Mouse (Mus musculus) limb, embryonic 15.5 days (tissue): Measurements from ENCODE around the gene Siah3. TPM values are rescaled to one million over a fixed set of nuclear protein-coding genes. Genes with fewer than 3 reads are reported as not detected.

Source experiments
- ATAC-seq: fragments of 200-750 bp; cut with Nextera tagmentation; 2 replicates; pipeline ENCODE4 v1.8.0; 2017; ENCODE audit warnings: low read depth, moderate TSS enrichment; ENCODE audit not compliant: insufficient number of reproducible peaks, low FRiP score, low TSS enrichment
- H3K27ac ChIP-seq: fragments of 300-500 bp; sonication (generic); 2 replicates; pipeline ENCODE4 v1.5.1; 2015; ENCODE audit warnings: moderate library complexity, mild to moderate bottlenecking, inconsistent platforms
- H3K27me3 ChIP-seq: fragments of 300-500 bp; sonication (generic); 2 replicates; pipeline ENCODE4 v1.6.1; 2015; ENCODE audit warnings: inconsistent platforms
- H3K36me3 ChIP-seq: fragments of 300-500 bp; sonication (generic); 2 replicates; pipeline ENCODE4 v1.6.1; 2015; ENCODE audit warnings: inconsistent platforms
- H3K4me1 ChIP-seq: fragments of 300-500 bp; sonication (generic); 2 replicates; pipeline ENCODE4 v1.6.1; 2015; ENCODE audit warnings: inconsistent platforms
- H3K4me2 ChIP-seq: fragments of 300-500 bp; sonication (generic); 2 replicates; pipeline ENCODE4 v1.6.1; 2015; ENCODE audit warnings: mild to moderate bottlenecking, inconsistent platforms
- H3K4me3 ChIP-seq: fragments of 300-500 bp; sonication (generic); 2 replicates; pipeline ENCODE4 v1.5.1; 2015; ENCODE audit warnings: mild to moderate bottlenecking, inconsistent platforms
- H3K9ac ChIP-seq: fragments of 300-500 bp; sonication (generic); 2 replicates; pipeline ENCODE4 v1.6.1; 2015; ENCODE audit warnings: inconsistent platforms
- H3K9me3 ChIP-seq: fragments of 300-500 bp; sonication (generic); 2 replicates; pipeline ENCODE4 v1.6.1; 2016; ENCODE audit warnings: inconsistent platforms
- WGBS: fragments of 180-500 bp; shearing (Covaris S2); methylation state at CpG from one replicate; pipeline ENCODE4 v1.1.7; 2015; 5-methylcytosine and 5-hydroxymethylcytosine counted together
- polyA plus RNA-seq: library from polyadenylated mRNA; unstranded; fragments of >200 nt; fragmentation: Nextera tagmentation; extraction: Ambion mirVana; gene quantifications from 2 replicates; pipeline ENCODE4 v1.2.1, GENCODE M21; 2015

Gene Siah3
- 0.16 and 0.27 TPM in 2 replicates for polyA plus RNA-seq

GRCm38 (mm10) chr14:75455743-75456421 lies at the start of gene Siah3:
Gene Siah3, plus strand, starts transcription at chr14:75455982.
- peaks cover 19% of the 10 kb centered on the region for H3K4me1 ChIP-seq
- H3K27ac ChIP-seq, result peak within 1 kb of the TSS; percentile 54
- no peaks in the 10 kb centered on the region for H3K36me3 ChIP-seq
- 14% methylated on average over 18 of the region's 18 CpGs for WGBS
- peaks cover 13% of the 10 kb centered on the region for H3K27me3 ChIP-seq
- ATAC-seq, result no peak
- H3K4me2 ChIP-seq, result peak within 1 kb of the TSS; percentile 56
- no peaks in the 10 kb centered on the region for H3K9me3 ChIP-seq
- peak within 1 kb of the TSS; percentile 32 for H3K4me3 ChIP-seq
- 0 out of 2 replicates have a peak within 1 kb of the TSS, but pooled peaks have one; percentile 20 for H3K9ac ChIP-seq

GRCm38 (mm10) chr14:75409772-75410171 lies 46.0 kb upstream of the Siah3 start:
- Histone ChIP-seq H3K4me2 (no peak overlapping the region), H3K4me3 (no peak overlapping the region), H3K9ac (no peak overlapping the region), H3K27ac (no peak overlapping the region), H3K36me3 (no peaks in the 10 kb centered on the region), H3K9me3 (no peaks in the 10 kb centered on the region), H3K27me3 (no peaks in the 10 kb centered on the region), H3K4me1 (no peaks in the 10 kb centered on the region)
- ATAC-seq, result no peak
- 78% methylated on average over 3 of the region's 3 CpGs for WGBS

GRCm38 (mm10) chr14:75410392-75410791 lies 45.4 kb upstream of the Siah3 start:
- no peaks in the 10 kb centered on the region for H3K27me3 ChIP-seq
- H3K4me3 ChIP-seq, result no peak overlapping the region
- no peaks in the 10 kb centered on the region for H3K36me3 ChIP-seq
- H3K4me2 ChIP-seq, result no peak overlapping the region
- ATAC-seq, result no peak
- no peak overlapping the region for H3K9ac ChIP-seq
- no peaks in the 10 kb centered on the region for H3K9me3 ChIP-seq
- WGBS, result 72% methylated on average over 4 of the region's 4 CpGs
- H3K4me1 ChIP-seq, result no peaks in the 10 kb centered on the region
- no peak overlapping the region for H3K27ac ChIP-seq

- Histone ChIP-seq H3K9ac (no peak overlapping the region), H3K27ac (no peak overlapping the region), H3K4me3 (no peak overlapping the region), H3K27me3 (no peaks in the 10 kb centered on the region), H3K4me1 (no peaks in the 10 kb centered on the region), H3K9me3 (no peaks in the 10 kb centered on the region), H3K36me3 (no peaks in the 10 kb centered on the region), H3K4me2 (no peak overlapping the region)
- WGBS, result 73% methylated on average over 3 of the region's 3 CpGs
- no peak for ATAC-seq
Observed at GRCm38 (mm10) chr14:75418721-75419120, 37.1 kb upstream of the Siah3 start.

- Histone ChIP-seq H3K4me3 (no peak overlapping the region), H3K9ac (no peak overlapping the region), H3K4me2 (no peak overlapping the region), H3K4me1 (no peaks in the 10 kb centered on the region), H3K27ac (no peak overlapping the region), H3K27me3 (no peaks in the 10 kb centered on the region), H3K9me3 (no peaks in the 10 kb centered on the region), H3K36me3 (no peaks in the 10 kb centered on the region)
- 90% methylated on average over 7 of the region's 7 CpGs for WGBS
- no peak for ATAC-seq
Observed at GRCm38 (mm10) chr14:75419876-75420275, 35.9 kb upstream of the Siah3 start.

GRCm38 (mm10) chr14:75420811-75421210 lies 35.0 kb upstream of the Siah3 start:
- Histone ChIP-seq H3K36me3 (no peaks in the 10 kb centered on the region), H3K4me3 (no peak overlapping the region), H3K4me1 (no peaks in the 10 kb centered on the region), H3K27ac (no peak overlapping the region), H3K9ac (no peak overlapping the region), H3K27me3 (no peaks in the 10 kb centered on the region), H3K9me3 (no peaks in the 10 kb centered on the region), H3K4me2 (no peak overlapping the region)
- ATAC-seq, result no peak
- 50% methylated on average over 6 of the region's 6 CpGs for WGBS

GRCm38 (mm10) chr14:75431173-75431786 lies 24.5 kb upstream of the Siah3 start:
- 56% methylated on average over 7 of the region's 8 CpGs for WGBS
- no peak for ATAC-seq

GRCm38 (mm10) chr14:75432850-75433249 lies 22.9 kb upstream of the Siah3 start:
- H3K4me1 ChIP-seq, result no peaks in the 10 kb centered on the region
- no peak overlapping the region for H3K4me2 ChIP-seq
- no peak for ATAC-seq
- WGBS, result 55% methylated on average over 10 of the region's 10 CpGs
- no peak overlapping the region for H3K27ac ChIP-seq
- H3K36me3 ChIP-seq, result no peaks in the 10 kb centered on the region
- no peaks in the 10 kb centered on the region for H3K9me3 ChIP-seq
- no peak overlapping the region for H3K4me3 ChIP-seq
- H3K27me3 ChIP-seq, result no peaks in the 10 kb centered on the region
- H3K9ac ChIP-seq, result no peak overlapping the region

More at GRCm38 (mm10) chr14:75431173-75431786, 24.5 kb upstream of the Siah3 start:
- Histone ChIP-seq H3K9ac (no peak overlapping the region), H3K9me3 (no peaks in the 10 kb centered on the region), H3K36me3 (no peaks in the 10 kb centered on the region), H3K4me3 (no peak overlapping the region), H3K27me3 (no peaks in the 10 kb centered on the region), H3K27ac (no peak overlapping the region), H3K4me2 (no peak overlapping the region), H3K4me1 (no peaks in the 10 kb centered on the region)

GRCm38 (mm10) chr14:75434576-75434975 lies 21.2 kb upstream of the Siah3 start:
- WGBS, result 80% methylated on average over 10 of the region's 10 CpGs
- Histone ChIP-seq H3K9me3 (no peaks in the 10 kb centered on the region), H3K4me1 (no peaks in the 10 kb centered on the region), H3K27me3 (no peaks in the 10 kb centered on the region), H3K9ac (no peak overlapping the region), H3K4me2 (no peak overlapping the region), H3K4me3 (no peak overlapping the region), H3K27ac (no peak overlapping the region), H3K36me3 (no peaks in the 10 kb centered on the region)
- no peak for ATAC-seq

- Histone ChIP-seq H3K4me1 (peaks cover 8% of the 10 kb centered on the region), H3K9me3 (no peaks in the 10 kb centered on the region), H3K27ac (no peak overlapping the region), H3K27me3 (no peaks in the 10 kb centered on the region), H3K4me2 (no peak overlapping the region), H3K4me3 (no peak overlapping the region), H3K36me3 (no peaks in the 10 kb centered on the region), H3K9ac (no peak overlapping the region)
- 73% methylated on average over 11 of the region's 11 CpGs for WGBS
- ATAC-seq, result no peak
Observed at GRCm38 (mm10) chr14:75444486-75445105, 11.2 kb upstream of the Siah3 start.

- no peak for ATAC-seq
- Histone ChIP-seq H3K9ac (no peak overlapping the region), H3K27ac (no peak overlapping the region), H3K27me3 (no peaks in the 10 kb centered on the region), H3K4me3 (peak overlapping the region; percentile 20), H3K9me3 (no peaks in the 10 kb centered on the region), H3K4me1 (peaks cover 8% of the 10 kb centered on the region), H3K4me2 (peak overlapping the region; percentile 50), H3K36me3 (no peaks in the 10 kb centered on the region)
- 7% methylated on average over 15 of the region's 15 CpGs for WGBS
Observed at GRCm38 (mm10) chr14:75445281-75445947, 10.4 kb upstream of the Siah3 start.

- no peaks in the 10 kb centered on the region for H3K9me3 ChIP-seq
- no peak for ATAC-seq
- no peaks in the 10 kb centered on the region for H3K27me3 ChIP-seq
- no peak overlapping the region for H3K27ac ChIP-seq
- H3K4me2 ChIP-seq, result peak overlapping the region; percentile 50
- WGBS, result 37% methylated on average over 6 of the region's 6 CpGs
- peak overlapping the region; percentile 20 for H3K4me3 ChIP-seq
- H3K9ac ChIP-seq, result no peak overlapping the region
- H3K4me1 ChIP-seq, result peaks cover 8% of the 10 kb centered on the region
- no peaks in the 10 kb centered on the region for H3K36me3 ChIP-seq
Observed at GRCm38 (mm10) chr14:75445948-75446281, 9.9 kb upstream of the Siah3 start.
